Mouse (Mus musculus): ENCODE data around the gene Epha4.

GRCm38 (mm10) chr1:77496468-77497181 is 18.3 kb downstream of the Epha4 start:
- no peak for TF ChIP-seq CTCF (IDR thresholded peaks at IDR 0.05; ENCODE audit: low read depth, low read length)
- no peak for TF ChIP-seq GATA1 (IDR thresholded peaks at IDR 0.05; ENCODE audit: borderline replicate concordance, low read length)
- TF ChIP-seq GATA2 (IDR thresholded peaks at IDR 0.05; ENCODE audit: borderline replicate concordance, low read depth, low read length), result no peak
- TF ChIP-seq TAL1 (conservative IDR thresholded peaks at IDR 0.05; ENCODE audit: low read depth, low read length), result no peak
- no peak for TF ChIP-seq POLR2AphosphoS5 (IDR thresholded peaks at IDR 0.05; ENCODE audit: insufficient replicate concordance, low read depth, low read length)
